Mouse (Mus musculus): ENCODE results near the gene Lpcat2b.

GRCm38 (mm10) chr5:107436587-107437209 lies 5.3 kb downstream of the Lpcat2b start:
- TF ChIP-seq POLR2A (IDR thresholded peaks at IDR 0.05; ENCODE audit: extremely low read depth, insufficient read depth, low read length) (no peak), CTCF (IDR thresholded peaks at IDR 0.05; ENCODE audit: extremely low read depth, insufficient read depth, low read length) (no peak)
